Mouse (Mus musculus) neural tube, embryonic 14.5 days (tissue): ENCODE data around the gene Slc13a2. TPM values are rescaled to one million over a fixed set of nuclear protein-coding genes. Genes with fewer than 3 reads are reported as not detected.

Source experiments
- ATAC-seq: fragments of 200-750 bp; cut with Nextera tagmentation; 2 replicates; pipeline ENCODE4 v1.8.0; 2017; ENCODE audit warnings: low read depth, mild to moderate bottlenecking, moderate TSS enrichment, moderate library complexity
- H3K27ac ChIP-seq: fragments of 300-500 bp; sonication (generic); 2 replicates; pipeline ENCODE4 v1.5.1; 2014; ENCODE audit warnings: low read depth, mild to moderate bottlenecking, control low read depth, low read length, moderate library complexity, mixed read lengths
- H3K27me3 ChIP-seq: fragments of 300-500 bp; sonication (generic); 2 replicates; pipeline ENCODE4 v1.6.1; 2014; ENCODE audit warnings: low read length; ENCODE audit not compliant: control insufficient read depth, insufficient read depth
- H3K36me3 ChIP-seq: fragments of 300-500 bp; sonication (generic); 2 replicates; pipeline ENCODE4 v1.6.1; 2014; ENCODE audit warnings: low read length, mixed read lengths; ENCODE audit not compliant: control insufficient read depth, insufficient read depth
- H3K4me1 ChIP-seq: fragments of 300-500 bp; sonication (generic); 2 replicates; pipeline ENCODE4 v1.6.1; 2014; ENCODE audit warnings: low read length; ENCODE audit not compliant: control insufficient read depth, insufficient read depth
- H3K4me2 ChIP-seq: fragments of 300-500 bp; sonication (generic); 2 replicates; pipeline ENCODE4 v1.6.1; 2014; ENCODE audit warnings: mild to moderate bottlenecking, low read depth, low read length, control low read depth
- H3K4me3 ChIP-seq: fragments of 300-500 bp; sonication (generic); 2 replicates; pipeline ENCODE4 v1.5.1; 2014; ENCODE audit warnings: low read depth, low read length, control low read depth, mixed read lengths
- H3K9ac ChIP-seq: fragments of 300-500 bp; sonication (generic); replicated peaks from 2 replicates; pipeline ENCODE4 v1.6.1; 2014; ENCODE audit warnings: low read depth, mild to moderate bottlenecking, control low read depth, low read length, mixed read lengths
- H3K9me3 ChIP-seq: fragments of 300-500 bp; sonication (generic); 2 replicates; pipeline ENCODE4 v1.6.1; 2016; ENCODE audit warnings: low read length; ENCODE audit not compliant: control insufficient read depth
- WGBS: fragments of 180-500 bp; shearing (Covaris S2); extraction: QIAGEN DNeasy Blood & Tissue Kit; methylation state at CpG from one replicate; pipeline ENCODE4 v1.1.7; 2014; 5-methylcytosine and 5-hydroxymethylcytosine counted together
- polyA plus RNA-seq: library from polyadenylated mRNA; unstranded; fragments of >200 nt; fragmentation: Nextera tagmentation; extraction: Ambion mirVana; gene quantifications from 2 replicates; pipeline ENCODE4 v1.2.1, GENCODE M21; 2014

Gene Slc13a2
- polyA plus RNA-seq, result not detected in 2 replicates

- no peak within 1 kb of the TSS for H3K4me3 ChIP-seq
- H3K4me1 ChIP-seq, result no peaks in the 10 kb centered on the region
- no peaks in the 10 kb centered on the region for H3K36me3 ChIP-seq
- 15% methylated on average over 13 of the region's 13 CpGs for WGBS
- no peak within 1 kb of the TSS for H3K4me2 ChIP-seq
- no peaks in the 10 kb centered on the region for H3K9me3 ChIP-seq
- H3K27me3 ChIP-seq, result no peaks in the 10 kb centered on the region
- ATAC-seq, result no peak
- H3K9ac ChIP-seq, result no peak within 1 kb of the TSS
- no peak within 1 kb of the TSS for H3K27ac ChIP-seq
These were observed at the start of gene Slc13a2 for GRCm38 (mm10) chr11:78422055-78422819. Gene Slc13a2 (minus strand): TSS chr11:78422217.

DNA sequence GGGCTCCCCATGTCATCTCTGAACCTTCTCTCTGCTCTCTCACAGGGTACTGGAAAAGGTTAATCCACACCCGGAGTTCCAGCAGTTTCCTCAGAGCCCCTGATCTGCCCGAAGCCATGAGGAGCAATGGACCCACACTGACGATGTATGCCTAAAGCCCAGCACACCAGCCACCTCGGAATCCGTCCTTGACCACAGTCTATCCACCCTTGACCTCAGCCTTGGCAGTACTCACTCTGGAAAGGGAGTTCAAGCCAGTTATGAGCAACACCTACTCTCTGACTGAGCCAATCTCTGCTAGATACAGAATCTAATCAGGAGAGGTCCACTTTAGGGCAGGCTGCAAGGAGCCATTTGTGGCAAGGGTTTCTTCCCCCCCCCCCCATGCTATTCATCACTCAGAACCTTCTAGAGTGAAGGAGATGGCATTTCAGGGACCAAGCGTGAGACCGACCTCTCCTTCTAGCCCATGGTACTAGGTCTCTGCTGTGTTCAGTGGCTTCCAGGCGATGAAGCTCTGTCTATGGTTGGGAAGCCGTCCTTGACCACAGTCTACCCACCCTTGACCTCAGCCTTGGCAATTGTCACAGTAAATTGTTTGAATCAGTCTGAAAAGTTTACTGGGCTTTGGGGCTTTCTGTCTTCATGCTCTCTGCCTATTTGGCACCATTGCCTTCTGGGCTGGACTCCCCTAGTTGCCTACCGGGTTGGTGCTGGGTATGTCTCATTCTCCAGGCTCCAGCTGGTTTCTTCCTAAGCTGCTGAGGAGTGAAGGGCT, 49.5 kb upstream of the Slc13a2 start:
- Histone ChIP-seq H3K4me2 (no peak overlapping the region), H3K9me3 (no peaks in the 10 kb centered on the region), H3K27ac (no peak overlapping the region), H3K9ac (no peak overlapping the region), H3K27me3 (no peaks in the 10 kb centered on the region), H3K4me1 (peaks cover 2% of the 10 kb centered on the region; the same call in 1 of the 2 replicates), H3K4me3 (no peak overlapping the region), H3K36me3 (peaks cover 8% of the 10 kb centered on the region)
- ATAC-seq, result no peak
- WGBS, result 92% methylated on average over 10 of the region's 10 CpGs

- 74% methylated on average over 3 of the region's 3 CpGs for WGBS
- no peaks in the 10 kb centered on the region for H3K36me3 ChIP-seq
- no peaks in the 10 kb centered on the region for H3K27me3 ChIP-seq
- H3K4me2 ChIP-seq, result no peak overlapping the region
- no peak overlapping the region for H3K27ac ChIP-seq
- no peak overlapping the region for H3K4me3 ChIP-seq
- H3K9me3 ChIP-seq, result no peaks in the 10 kb centered on the region
- no peak for ATAC-seq
- peaks cover 9% of the 10 kb centered on the region for H3K4me1 ChIP-seq
- H3K9ac ChIP-seq, result no peak overlapping the region
These were observed 45.9 kb upstream of the Slc13a2 start for GRCm38 (mm10) chr11:78467932-78468331.

DNA sequence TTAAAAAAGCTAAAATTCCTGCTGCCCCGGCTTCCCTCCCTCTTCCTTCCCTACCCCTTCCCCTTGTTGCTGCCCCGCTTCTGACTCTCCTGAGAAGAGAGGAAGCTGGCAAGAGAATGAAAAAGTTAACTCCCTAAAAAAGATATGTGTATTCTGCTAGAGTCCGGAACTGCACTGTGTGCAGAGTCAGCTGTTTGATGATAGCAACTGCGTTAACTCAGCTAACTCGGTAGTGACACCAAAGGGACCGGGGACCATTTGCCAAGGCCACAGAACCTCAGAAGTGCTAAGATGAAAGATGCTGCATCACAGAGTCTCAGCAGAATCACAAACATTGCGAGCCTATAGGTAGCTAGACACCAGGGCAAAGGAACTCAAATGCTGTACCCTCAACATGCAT, 45.5 kb upstream of the Slc13a2 start:
- H3K36me3 ChIP-seq, result no peaks in the 10 kb centered on the region
- no peak overlapping the region for H3K27ac ChIP-seq
- peaks cover 9% of the 10 kb centered on the region for H3K4me1 ChIP-seq
- 93% methylated on average over 7 of the region's 7 CpGs for WGBS
- no peak for ATAC-seq
- H3K9ac ChIP-seq, result no peak overlapping the region
- no peaks in the 10 kb centered on the region for H3K9me3 ChIP-seq
- no peaks in the 10 kb centered on the region for H3K27me3 ChIP-seq
- no peak overlapping the region for H3K4me3 ChIP-seq
- no peak overlapping the region for H3K4me2 ChIP-seq

DNA sequence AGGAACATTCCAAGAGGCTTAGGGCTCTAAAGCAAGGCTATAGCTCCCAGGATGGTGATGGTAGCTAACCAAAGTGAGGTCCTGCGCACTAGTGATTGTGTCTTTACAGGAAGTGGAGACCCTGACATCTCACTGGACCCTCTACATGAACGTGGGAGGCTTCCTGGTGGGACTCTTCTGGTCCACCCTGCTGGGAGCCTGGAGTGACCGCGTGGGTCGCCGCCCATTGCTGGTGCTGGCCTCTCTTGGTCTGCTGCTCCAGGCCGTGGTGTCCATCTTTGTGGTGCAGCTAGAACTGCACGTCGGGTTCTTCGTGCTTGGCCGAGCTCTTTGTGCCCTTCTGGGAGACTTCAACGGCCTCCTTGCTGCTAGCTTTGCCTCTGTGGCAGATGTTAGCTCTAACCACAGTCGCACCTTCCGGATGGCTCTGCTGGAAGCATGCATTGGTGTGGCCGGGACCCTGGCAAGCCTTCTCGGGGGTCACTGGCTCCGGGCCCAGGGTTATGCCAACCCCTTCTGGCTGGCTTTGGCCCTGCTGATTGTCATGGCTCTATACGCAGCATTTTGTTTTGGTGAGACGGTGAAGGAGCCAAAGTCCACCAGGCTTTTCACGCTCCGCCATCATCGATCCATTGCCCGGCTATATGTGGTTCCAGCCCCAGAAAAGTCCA, 44.4 kb upstream of the Slc13a2 start:
- H3K4me1 ChIP-seq, result peaks cover 9% of the 10 kb centered on the region
- H3K36me3 ChIP-seq, result no peaks in the 10 kb centered on the region
- peak overlapping the region; percentile 61 for H3K4me3 ChIP-seq
- H3K27ac ChIP-seq, result peak overlapping the region; percentile 87
- H3K27me3 ChIP-seq, result no peaks in the 10 kb centered on the region
- peak overlapping the region; percentile 88 for H3K4me2 ChIP-seq
- WGBS, result 55% methylated on average over 23 of the region's 23 CpGs
- no peaks in the 10 kb centered on the region for H3K9me3 ChIP-seq
- 0 out of 2 replicates have a peak, but pooled peaks have one; percentile 3 for ATAC-seq
- H3K9ac ChIP-seq, result peak overlapping the region; percentile 69; the same call in 1 of the 2 replicates

- peak within 1 kb of the TSS; percentile 69 for H3K9ac ChIP-seq
- no peaks in the 10 kb centered on the region for H3K27me3 ChIP-seq
- H3K4me3 ChIP-seq, result peak within 1 kb of the TSS; percentile 61
- H3K27ac ChIP-seq, result peak within 1 kb of the TSS; percentile 87
- WGBS, result under 1% methylated on average over 41 of the region's 41 CpGs
- no peaks in the 10 kb centered on the region for H3K36me3 ChIP-seq
- peak within 1 kb of the TSS; percentile 88 for H3K4me2 ChIP-seq
- H3K9me3 ChIP-seq, result no peaks in the 10 kb centered on the region
- peak; percentile 95 for ATAC-seq
- peaks cover 9% of the 10 kb centered on the region for H3K4me1 ChIP-seq
These were observed 43.7 kb upstream of the Slc13a2 start, which contains the start of gene Slc46a1 for GRCm38 (mm10) chr11:78465568-78466180. Gene Slc46a1 (plus strand): TSS chr11:78465697.

DNA sequence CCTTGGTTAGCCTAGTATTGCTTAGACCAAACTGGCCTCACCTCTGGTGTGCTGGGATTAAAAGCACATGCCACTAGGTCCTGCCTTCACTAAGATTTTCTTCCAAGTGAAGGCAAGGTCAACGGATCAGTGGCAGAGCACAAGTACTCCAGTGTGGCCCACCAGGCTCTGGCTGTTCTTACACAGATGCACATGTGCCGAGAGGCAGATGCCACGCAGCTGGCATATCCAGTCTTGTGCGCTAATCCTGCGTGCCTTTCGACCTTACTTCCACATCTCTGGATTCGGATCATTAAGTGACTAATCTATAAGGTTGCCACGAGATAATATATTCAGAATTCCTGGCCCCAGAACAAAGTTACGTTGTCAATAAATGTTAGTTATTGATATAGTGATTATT, 43.1 kb upstream of the Slc13a2 start:
- Histone ChIP-seq H3K27ac (no peak overlapping the region), H3K4me1 (peaks cover 9% of the 10 kb centered on the region), H3K4me3 (peak overlapping the region; percentile 61), H3K27me3 (no peaks in the 10 kb centered on the region), H3K9ac (no peak overlapping the region), H3K36me3 (no peaks in the 10 kb centered on the region), H3K4me2 (peak overlapping the region; percentile 88), H3K9me3 (no peaks in the 10 kb centered on the region)
- peak; percentile 47; the same call in 1 of the 2 replicates for ATAC-seq
- 34% methylated on average over 9 of the region's 9 CpGs for WGBS

GRCm38 (mm10) chr11:78463286-78464036, 41.4 kb upstream of the Slc13a2 start:
- no peaks in the 10 kb centered on the region for H3K9me3 ChIP-seq
- no peaks in the 10 kb centered on the region for H3K36me3 ChIP-seq
- no peak for ATAC-seq
- no peak overlapping the region for H3K27ac ChIP-seq
- WGBS, result 67% methylated on average over 13 of the region's 13 CpGs
- no peak overlapping the region for H3K4me3 ChIP-seq
- no peak overlapping the region for H3K9ac ChIP-seq
- H3K4me1 ChIP-seq, result peaks cover 9% of the 10 kb centered on the region
- no peaks in the 10 kb centered on the region for H3K27me3 ChIP-seq
- no peak overlapping the region for H3K4me2 ChIP-seq
